Mouse (Mus musculus) liver, postnatal 0 days (tissue): ENCODE measurements at regions not wholly inside any gene's neighbourhood (a gene's known extent, or its start where the extent isn't known, plus 50 kb on each side); places are given as distances from the start of the nearest gene placed in this dataset.

ENCODE experiments used
- ATAC-seq: fragments of 200-750 bp; cut with Nextera tagmentation; 2 replicates; pipeline ENCODE4 v1.8.0; 2017; ENCODE audit warnings: mild to moderate bottlenecking, moderate library complexity
- DNase-seq: peaks from one replicate; pipeline ENCODE4 v3.0.0-alpha.2; 2016
- H3K27ac ChIP-seq: fragments of 300-500 bp; sonication (generic); 2 replicates; pipeline ENCODE4 v1.5.1; 2014; ENCODE audit warnings: antibody characterized with exemption, moderate library complexity, mild to moderate bottlenecking, low read depth
- H3K27me3 ChIP-seq: fragments of 300-500 bp; sonication (generic); 2 replicates; pipeline ENCODE4 v1.6.1; 2014; ENCODE audit warnings: low read length, control low read depth, mixed read lengths; ENCODE audit not compliant: insufficient read depth
- H3K36me3 ChIP-seq: fragments of 300-500 bp; sonication (generic); replicated peaks from 2 replicates; pipeline ENCODE4 v1.6.1; 2014; ENCODE audit warnings: mild to moderate bottlenecking, control low read depth, low read length, moderate library complexity, mixed read lengths; ENCODE audit not compliant: insufficient read depth
- H3K4me1 ChIP-seq: fragments of 300-500 bp; sonication (generic); 2 replicates; pipeline ENCODE4 v1.6.1; 2014; ENCODE audit warnings: antibody characterized with exemption, mild to moderate bottlenecking, control low read depth; ENCODE audit not compliant: insufficient read depth
- H3K4me2 ChIP-seq: fragments of 300-500 bp; sonication (generic); 2 replicates; pipeline ENCODE4 v1.6.1; 2014; ENCODE audit warnings: low read depth, mild to moderate bottlenecking, low read length, moderate library complexity, mixed read lengths
- H3K4me3 ChIP-seq: fragments of 300-500 bp; sonication (generic); 2 replicates; pipeline ENCODE4 v1.5.1; 2014; ENCODE audit warnings: low read depth, low read length
- H3K9ac ChIP-seq: fragments of 300-500 bp; sonication (generic); replicated peaks from 2 replicates; pipeline ENCODE4 v1.6.1; 2014; ENCODE audit warnings: mild to moderate bottlenecking, moderate library complexity
- H3K9me3 ChIP-seq: fragments of 300-500 bp; sonication (generic); 2 replicates; pipeline ENCODE4 v1.6.1; 2016; ENCODE audit warnings: mild to moderate bottlenecking, control low read depth, low read length, mixed read lengths
- CTCF ChIP-seq: sonication (generic); IDR thresholded peaks from 2 replicates; pipeline ENCODE4 v1.5.1; 2016; ENCODE audit warnings: antibody characterized with exemption, low read depth
- EP300 ChIP-seq: IDR thresholded peaks from 2 replicates; pipeline ENCODE4 v1.6.1; 2016; ENCODE audit warnings: antibody characterized with exemption, low read depth, mild to moderate bottlenecking
- WGBS: fragments of 180-500 bp; shearing (Covaris S2); extraction: QIAGEN DNeasy Blood & Tissue Kit; methylation state at CpG from one replicate; pipeline ENCODE4 v1.1.7; 2014; ENCODE audit not compliant: insufficient replicate concordance; 5-methylcytosine and 5-hydroxymethylcytosine counted together

GRCm38 (mm10) chr12:77138506-77139201, 99.3 kb upstream of the Fut8 start:
- no peaks in the 10 kb centered on the region for H3K36me3 ChIP-seq
- H3K4me3 ChIP-seq = no peak overlapping the region
- H3K4me2 ChIP-seq = no peak overlapping the region
- TF ChIP-seq CTCF (no peak), EP300 (no peak)
- H3K4me1 ChIP-seq = 0 out of 2 replicates have a peak, but pooled peaks cover 3% of the 10 kb centered on the region
- WGBS = 50% methylated on average over 11 of the region's 11 CpGs
- H3K9me3 ChIP-seq = no peaks in the 10 kb centered on the region
- no peak overlapping the region for H3K27ac ChIP-seq
- H3K9ac ChIP-seq = no peak overlapping the region
- ATAC-seq (no peak), DNase-seq (peak; percentile 24)
- no peaks in the 10 kb centered on the region for H3K27me3 ChIP-seq

- no peaks in the 10 kb centered on the region for H3K9me3 ChIP-seq
- H3K9ac ChIP-seq = no peak overlapping the region
- H3K4me1 ChIP-seq = 0 out of 2 replicates have a peak, but pooled peaks cover 3% of the 10 kb centered on the region
- WGBS = 66% methylated on average over 10 of the region's 10 CpGs
- H3K27ac ChIP-seq = no peak overlapping the region
- no peak for TF ChIP-seq EP300
- TF ChIP-seq CTCF = no peak
- H3K4me2 ChIP-seq = no peak overlapping the region
- no peak overlapping the region for H3K4me3 ChIP-seq
- H3K36me3 ChIP-seq = no peaks in the 10 kb centered on the region
- ATAC-seq (no peak), DNase-seq (no peak)
- no peaks in the 10 kb centered on the region for H3K27me3 ChIP-seq
Observed at GRCm38 (mm10) chr12:77137291-77137830, 100.6 kb upstream of the Fut8 start.

GRCm38 (mm10) chr12:77135661-77136060, 102.3 kb upstream of the Fut8 start:
- Histone ChIP-seq H3K4me1 (peaks cover 6% of the 10 kb centered on the region; the same call in 1 of the 2 replicates), H3K27me3 (no peaks in the 10 kb centered on the region), H3K4me3 (no peak overlapping the region), H3K4me2 (no peak overlapping the region), H3K36me3 (no peaks in the 10 kb centered on the region), H3K27ac (no peak overlapping the region), H3K9me3 (no peaks in the 10 kb centered on the region), H3K9ac (no peak overlapping the region)
- DNase-seq = no peak
- no peak for ATAC-seq
- TF ChIP-seq CTCF (no peak), EP300 (no peak)
- whole genome bisulfite sequencing = 77% methylated on average over 6 of the region's 6 CpGs

GRCm38 (mm10) chr12:77135067-77135466, 102.9 kb upstream of the Fut8 start:
- Histone ChIP-seq H3K9me3 (no peaks in the 10 kb centered on the region), H3K4me3 (no peak overlapping the region), H3K4me2 (no peak overlapping the region), H3K36me3 (no peaks in the 10 kb centered on the region), H3K4me1 (peaks cover 6% of the 10 kb centered on the region; the same call in 1 of the 2 replicates), H3K27me3 (no peaks in the 10 kb centered on the region), H3K9ac (no peak overlapping the region), H3K27ac (no peak overlapping the region)
- DNase-seq (no peak), ATAC-seq (no peak)
- no peak for TF ChIP-seq EP300
- TF ChIP-seq CTCF = no peak
- WGBS = 70% methylated on average over 3 of the region's 3 CpGs

GRCm38 (mm10) chr12:77134306-77135010, 103.5 kb upstream of the Fut8 start:
- DNase-seq (no peak), ATAC-seq (no peak)
- Histone ChIP-seq H3K4me3 (no peak overlapping the region), H3K27ac (no peak overlapping the region), H3K27me3 (no peaks in the 10 kb centered on the region), H3K36me3 (no peaks in the 10 kb centered on the region), H3K4me2 (no peak overlapping the region), H3K9me3 (no peaks in the 10 kb centered on the region), H3K4me1 (peaks cover 6% of the 10 kb centered on the region; the same call in 1 of the 2 replicates), H3K9ac (no peak overlapping the region)
- WGBS = 40% methylated on average over 9 of the region's 9 CpGs
- TF ChIP-seq CTCF = no peak
- TF ChIP-seq EP300 = no peak
